Mouse (Mus musculus): ENCODE results near the gene Zfp945. TPM values are rescaled to one million over a fixed set of nuclear protein-coding genes. Genes with fewer than 3 reads are reported as not detected.

Zfp945 gene
- polyA plus RNA-seq (2014; fragmentation: Illumina TruSeq; extraction: RNeasy Lipid Tissue Mini Kit (QIAGEN cat#74804); ENCODE audit: low read depth, low replicate concordance) = 10.2 TPM

DNA sequence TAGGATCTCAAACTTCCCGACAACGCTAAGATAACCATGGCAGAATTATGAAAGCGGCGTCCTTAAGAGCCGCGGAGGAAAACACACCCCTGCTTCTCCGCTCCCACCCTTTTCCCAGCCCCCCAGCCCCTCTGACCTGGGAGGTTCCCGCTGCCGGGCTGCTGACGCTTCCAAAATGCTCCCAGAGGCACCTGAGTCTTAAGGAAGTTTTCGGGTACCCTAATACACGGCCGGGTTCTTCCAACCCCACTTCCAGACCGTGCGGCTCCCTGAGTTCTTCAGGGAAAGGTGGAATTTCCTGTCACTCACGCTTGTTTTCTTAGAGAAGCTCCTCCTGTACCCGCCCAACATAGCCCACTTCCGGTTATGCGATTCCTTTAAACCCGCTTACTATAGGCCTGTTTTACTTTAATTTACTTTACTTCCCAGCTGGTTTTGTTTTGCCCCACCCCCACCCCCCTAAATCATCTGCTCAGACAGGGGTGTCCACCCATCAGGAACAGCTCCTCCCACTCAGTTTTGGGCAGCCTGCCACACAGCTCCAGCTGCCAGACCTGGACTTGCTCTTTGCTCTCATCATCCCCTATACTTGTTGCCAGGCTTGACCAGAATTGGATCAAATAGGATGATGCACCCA lies at the start of gene Zfp945:
Gene Zfp945, minus strand, starts transcription at position 290 of the 637 bp plus-strand sequence.

Other genes starting within 250 kb of the Zfp945 start
- not detected for gene Vmn2r113, start 75.8 kb upstream of the Zfp945 start, polyA plus RNA-seq (2014; fragmentation: Illumina TruSeq; extraction: RNeasy Lipid Tissue Mini Kit (QIAGEN cat#74804); ENCODE audit: low read depth, low replicate concordance)
- gene Vmn2r-ps130, start 194.0 kb upstream of the Zfp945 start, polyA plus RNA-seq (2014; fragmentation: Illumina TruSeq; extraction: RNeasy Lipid Tissue Mini Kit (QIAGEN cat#74804); ENCODE audit: low read depth, low replicate concordance) = not detected